Mouse (Mus musculus): ENCODE results near the gene Cox19. TPM values are rescaled to one million over a fixed set of nuclear protein-coding genes. Genes with fewer than 3 reads are reported as not detected.
A peak's percentile ranks its signal among the peaks of the same experiment; 100 is the strongest.

Cox19 gene
- polyA plus RNA-seq, 1 experiment from 2014 or later: 107 TPM

- Histone ChIP-seq H3K36me3 (ENCODE audit: control insufficient read depth, insufficient read depth, low read length) (no peaks in the 10 kb centered on the region), H3K9ac (ENCODE audit: low read length) (no peak overlapping the region), H3K9me3 (replicated peaks; ENCODE audit: control insufficient read depth, low read length) (no peaks in the 10 kb centered on the region), H3K4me2 (ENCODE audit: low read depth, low read length) (no peak overlapping the region), H3K27ac (ENCODE audit: low read length) (no peak overlapping the region), H3K27me3 (ENCODE audit: control insufficient read depth, insufficient read depth, low read length) (no peaks in the 10 kb centered on the region), H3K4me3 (replicated peaks; ENCODE audit: low read length) (no peak overlapping the region), H3K4me1 (ENCODE audit: control insufficient read depth, insufficient read depth, low read length) (peaks cover 18% of the 10 kb centered on the region)
- WGBS: 80% methylated on average over 4 of the region's 4 CpGs
- no peak for ATAC-seq (ENCODE audit: insufficient read depth, low FRiP score)
Measured at GRCm38 (mm10) chr5:139288591-139288990, 62.6 kb downstream of the Cox19 start.

GRCm38 (mm10) chr5:139287787-139288186 is 63.4 kb downstream of the Cox19 start:
- Histone ChIP-seq H3K36me3 (ENCODE audit: control insufficient read depth, insufficient read depth, low read length) (no peaks in the 10 kb centered on the region), H3K9me3 (replicated peaks; ENCODE audit: control insufficient read depth, low read length) (no peaks in the 10 kb centered on the region), H3K4me2 (ENCODE audit: low read depth, low read length) (no peak overlapping the region), H3K27ac (ENCODE audit: low read length) (peak overlapping the region; percentile 15; the same call in 1 of the 2 replicates), H3K9ac (ENCODE audit: low read length) (no peak overlapping the region), H3K27me3 (ENCODE audit: control insufficient read depth, insufficient read depth, low read length) (no peaks in the 10 kb centered on the region), H3K4me1 (ENCODE audit: control insufficient read depth, insufficient read depth, low read length) (peaks cover 18% of the 10 kb centered on the region), H3K4me3 (replicated peaks; ENCODE audit: low read length) (no peak overlapping the region)
- 80% methylated on average over 4 of the region's 4 CpGs for WGBS
- no peak for ATAC-seq (ENCODE audit: insufficient read depth, low FRiP score)

GRCm38 (mm10) chr5:139287099-139287498 is 64.1 kb downstream of the Cox19 start:
- H3K27ac ChIP-seq (ENCODE audit: low read length): peak overlapping the region; percentile 74
- WGBS: 73% methylated on average over 5 of the region's 5 CpGs

More at GRCm38 (mm10) chr5:139287099-139287498, 64.1 kb downstream of the Cox19 start:
- Histone ChIP-seq H3K4me2 (ENCODE audit: low read depth, low read length) (no peak overlapping the region), H3K9ac (ENCODE audit: low read length) (no peak overlapping the region; the same call in 1 of the 2 replicates), H3K9me3 (replicated peaks; ENCODE audit: control insufficient read depth, low read length) (no peaks in the 10 kb centered on the region), H3K4me1 (ENCODE audit: control insufficient read depth, insufficient read depth, low read length) (peaks cover 18% of the 10 kb centered on the region), H3K27me3 (ENCODE audit: control insufficient read depth, insufficient read depth, low read length) (no peaks in the 10 kb centered on the region), H3K4me3 (replicated peaks; ENCODE audit: low read length) (no peak overlapping the region), H3K36me3 (ENCODE audit: control insufficient read depth, insufficient read depth, low read length) (no peaks in the 10 kb centered on the region)
- no peak for ATAC-seq (ENCODE audit: insufficient read depth, low FRiP score)

MicroRNAs encoded within 50 kb of the gene (microRNA counts, 519-probe panel; counts per million panel counts)
- microRNA mmu-miR-339-3p (not detected), microRNA mmu-miR-339-5p (not detected)

Small RNA genes lying within 50 kb of the gene (microRNA-seq; reads per million reads assigned to microRNA genes)
- 435 reads per million, percentile 70 among the genes with 10 or more reads in this experiment for gene Mir339

Other genes starting within 250 kb of the Cox19 start
- gene Prkar1b, start 201.4 kb downstream of the Cox19 start, polyA plus RNA-seq (2015; fragmentation: Nextera tagmentation; extraction: Ambion mirVana): 25.2 and 25.8 TPM in 2 replicates
- gene Dnaaf5, start 201.2 kb downstream of the Cox19 start, polyA plus RNA-seq (2015; fragmentation: Nextera tagmentation; extraction: Ambion mirVana): 2.6 and 3.1 TPM in 2 replicates
- 56.2 and 58.3 TPM in 2 replicates for gene Sun1, start 150.8 kb downstream of the Cox19 start, polyA plus RNA-seq (2015; fragmentation: Nextera tagmentation; extraction: Ambion mirVana)
- 136 and 142 TPM in 2 replicates for gene Get4, start 99.1 kb downstream of the Cox19 start, polyA plus RNA-seq (2015; fragmentation: Nextera tagmentation; extraction: Ambion mirVana)
- 2.4 and 2.6 TPM in 2 replicates for gene Adap1, start 25.8 kb downstream of the Cox19 start, polyA plus RNA-seq (2015; fragmentation: Nextera tagmentation; extraction: Ambion mirVana)
- gene Cyp2w1, start 1.2 kb upstream of the Cox19 start, polyA plus RNA-seq (2015; fragmentation: Nextera tagmentation; extraction: Ambion mirVana): 11.4 and 11.5 TPM in 2 replicates
- 3.1 and 4.2 TPM in 2 replicates for gene Gpr146, start 26.3 kb upstream of the Cox19 start, polyA plus RNA-seq (2015; fragmentation: Nextera tagmentation; extraction: Ambion mirVana)
- 0.80 and 1.2 TPM in 2 replicates for gene C130050O18Rik, start 53.9 kb upstream of the Cox19 start, polyA plus RNA-seq (2015; fragmentation: Nextera tagmentation; extraction: Ambion mirVana)
- 2.9 and 3.6 TPM in 2 replicates for gene Gper1, start 71.7 kb upstream of the Cox19 start, polyA plus RNA-seq (2015; fragmentation: Nextera tagmentation; extraction: Ambion mirVana)
- 35.2 and 35.7 TPM in 2 replicates for gene 3110082I17Rik, start 109.1 kb upstream of the Cox19 start, polyA plus RNA-seq (2015; fragmentation: Nextera tagmentation; extraction: Ambion mirVana)
- gene Zfand2a, start 133.1 kb upstream of the Cox19 start, polyA plus RNA-seq (2015; fragmentation: Nextera tagmentation; extraction: Ambion mirVana): 7.1 and 8.2 TPM in 2 replicates
- gene Uncx, start 192.1 kb upstream of the Cox19 start, polyA plus RNA-seq (2015; fragmentation: Nextera tagmentation; extraction: Ambion mirVana): not detected in 2 replicates

All from stomach, embryonic 16.5 days (tissue).